Mouse (Mus musculus): Measurements from ENCODE around the gene Fam221b. TPM values are rescaled to one million over a fixed set of nuclear protein-coding genes. Genes with fewer than 3 reads are reported as not detected.

Gene Fam221b
- polyA plus RNA-seq, 1 experiment from 2014 or later, result 2.8 TPM

GRCm38 (mm10) chr4:43696561-43696960 lies 27.6 kb upstream of the Fam221b start:
- no peak for DNase-seq (ENCODE audit: low spot score)
- no peak overlapping the region for H3K4me3 ChIP-seq (ENCODE audit: low read depth, low read length)
- no peaks in the 10 kb centered on the region for H3K4me1 ChIP-seq (ENCODE audit: control insufficient read depth, insufficient read depth, low read length)
- H3K4me2 ChIP-seq (ENCODE audit: low read depth, low read length), result no peak overlapping the region
- no peak for ATAC-seq (replicated peaks; ENCODE audit: insufficient number of reproducible peaks, low FRiP score, low TSS enrichment, low read depth)
- H3K9me3 ChIP-seq (replicated peaks; ENCODE audit: control insufficient read depth, low read length), result no peaks in the 10 kb centered on the region
- no peaks in the 10 kb centered on the region for H3K27me3 ChIP-seq (ENCODE audit: control insufficient read depth, insufficient read depth, low read length)
- no peak overlapping the region for H3K27ac ChIP-seq (replicated peaks; ENCODE audit: low read depth, low read length)
- H3K9ac ChIP-seq (replicated peaks; ENCODE audit: low read length), result no peak overlapping the region
- H3K36me3 ChIP-seq (replicated peaks; ENCODE audit: control insufficient read depth, insufficient read depth, low read depth, low read length), result no peaks in the 10 kb centered on the region
- 93% methylated on average over 13 of the region's 13 CpGs for WGBS

- Histone ChIP-seq H3K9me3 (replicated peaks; ENCODE audit: control insufficient read depth, low read length) (no peaks in the 10 kb centered on the region), H3K4me2 (ENCODE audit: low read depth, low read length) (no peak overlapping the region), H3K4me1 (ENCODE audit: control insufficient read depth, insufficient read depth, low read length) (no peaks in the 10 kb centered on the region), H3K27ac (replicated peaks; ENCODE audit: low read depth, low read length) (no peak overlapping the region), H3K9ac (replicated peaks; ENCODE audit: low read length) (no peak overlapping the region), H3K36me3 (replicated peaks; ENCODE audit: control insufficient read depth, insufficient read depth, low read depth, low read length) (no peaks in the 10 kb centered on the region), H3K4me3 (ENCODE audit: low read depth, low read length) (no peak overlapping the region), H3K27me3 (ENCODE audit: control insufficient read depth, insufficient read depth, low read length) (no peaks in the 10 kb centered on the region)
- WGBS, result 35% methylated on average over 9 of the region's 9 CpGs
- no peak for DNase-seq (ENCODE audit: low spot score)
- no peak for ATAC-seq (replicated peaks; ENCODE audit: insufficient number of reproducible peaks, low FRiP score, low TSS enrichment, low read depth)
These were observed 26.3 kb upstream of the Fam221b start for GRCm38 (mm10) chr4:43695249-43695671.

GRCm38 (mm10) chr4:43694439-43695248 lies 25.7 kb upstream of the Fam221b start:
- ATAC-seq (replicated peaks; ENCODE audit: insufficient number of reproducible peaks, low FRiP score, low TSS enrichment, low read depth) (no peak), DNase-seq (ENCODE audit: low spot score) (no peak)
- Histone ChIP-seq H3K4me1 (ENCODE audit: control insufficient read depth, insufficient read depth, low read length) (no peaks in the 10 kb centered on the region), H3K9ac (replicated peaks; ENCODE audit: low read length) (no peak overlapping the region), H3K36me3 (replicated peaks; ENCODE audit: control insufficient read depth, insufficient read depth, low read depth, low read length) (no peaks in the 10 kb centered on the region; the same call in 1 of the 2 replicates), H3K27me3 (ENCODE audit: control insufficient read depth, insufficient read depth, low read length) (no peaks in the 10 kb centered on the region), H3K4me2 (ENCODE audit: low read depth, low read length) (no peak overlapping the region), H3K4me3 (ENCODE audit: low read depth, low read length) (no peak overlapping the region), H3K9me3 (replicated peaks; ENCODE audit: control insufficient read depth, low read length) (no peaks in the 10 kb centered on the region), H3K27ac (replicated peaks; ENCODE audit: low read depth, low read length) (no peak overlapping the region)
- WGBS, result 86% methylated on average over 1 of the region's 1 CpGs

- Histone ChIP-seq H3K4me3 (ENCODE audit: low read depth, low read length) (no peak overlapping the region), H3K9me3 (replicated peaks; ENCODE audit: control insufficient read depth, low read length) (no peaks in the 10 kb centered on the region), H3K36me3 (replicated peaks; ENCODE audit: control insufficient read depth, insufficient read depth, low read depth, low read length) (no peaks in the 10 kb centered on the region; the same call in 1 of the 2 replicates), H3K9ac (replicated peaks; ENCODE audit: low read length) (no peak overlapping the region), H3K27me3 (ENCODE audit: control insufficient read depth, insufficient read depth, low read length) (no peaks in the 10 kb centered on the region), H3K27ac (replicated peaks; ENCODE audit: low read depth, low read length) (no peak overlapping the region), H3K4me1 (ENCODE audit: control insufficient read depth, insufficient read depth, low read length) (no peaks in the 10 kb centered on the region), H3K4me2 (ENCODE audit: low read depth, low read length) (no peak overlapping the region)
- WGBS, result 84% methylated on average over 5 of the region's 5 CpGs
- DNase-seq (ENCODE audit: low spot score), result no peak
- no peak for ATAC-seq (replicated peaks; ENCODE audit: insufficient number of reproducible peaks, low FRiP score, low TSS enrichment, low read depth)
These were observed 24.9 kb upstream of the Fam221b start for GRCm38 (mm10) chr4:43693806-43694241.

- no peaks in the 10 kb centered on the region; the same call in 1 of the 2 replicates for H3K36me3 ChIP-seq (replicated peaks; ENCODE audit: control insufficient read depth, insufficient read depth, low read depth, low read length)
- no peak for ATAC-seq (replicated peaks; ENCODE audit: insufficient number of reproducible peaks, low FRiP score, low TSS enrichment, low read depth)
- no peak overlapping the region for H3K4me2 ChIP-seq (ENCODE audit: low read depth, low read length)
- no peaks in the 10 kb centered on the region for H3K9me3 ChIP-seq (replicated peaks; ENCODE audit: control insufficient read depth, low read length)
- no peak overlapping the region for H3K4me3 ChIP-seq (ENCODE audit: low read depth, low read length)
- WGBS, result 82% methylated on average over 5 of the region's 5 CpGs
- no peaks in the 10 kb centered on the region for H3K4me1 ChIP-seq (ENCODE audit: control insufficient read depth, insufficient read depth, low read length)
- H3K27ac ChIP-seq (replicated peaks; ENCODE audit: low read depth, low read length), result no peak overlapping the region
- no peak overlapping the region for H3K9ac ChIP-seq (replicated peaks; ENCODE audit: low read length)
- H3K27me3 ChIP-seq (ENCODE audit: control insufficient read depth, insufficient read depth, low read length), result no peaks in the 10 kb centered on the region
- DNase-seq (ENCODE audit: low spot score), result no peak
These were observed 22.1 kb upstream of the Fam221b start for GRCm38 (mm10) chr4:43691026-43691425.

- no peak overlapping the region for H3K27ac ChIP-seq (replicated peaks; ENCODE audit: low read depth, low read length)
- WGBS, result 95% methylated on average over 17 of the region's 17 CpGs
- no peaks in the 10 kb centered on the region for H3K27me3 ChIP-seq (ENCODE audit: control insufficient read depth, insufficient read depth, low read length)
- DNase-seq (ENCODE audit: low spot score) (no peak), ATAC-seq (replicated peaks; ENCODE audit: insufficient number of reproducible peaks, low FRiP score, low TSS enrichment, low read depth) (no peak)
- no peaks in the 10 kb centered on the region for H3K4me1 ChIP-seq (ENCODE audit: control insufficient read depth, insufficient read depth, low read length)
- no peaks in the 10 kb centered on the region for H3K9me3 ChIP-seq (replicated peaks; ENCODE audit: control insufficient read depth, low read length)
- no peak overlapping the region for H3K9ac ChIP-seq (replicated peaks; ENCODE audit: low read length)
- H3K36me3 ChIP-seq (replicated peaks; ENCODE audit: control insufficient read depth, insufficient read depth, low read depth, low read length), result no peaks in the 10 kb centered on the region; the same call in 1 of the 2 replicates
- H3K4me2 ChIP-seq (ENCODE audit: low read depth, low read length), result no peak overlapping the region
- H3K4me3 ChIP-seq (ENCODE audit: low read depth, low read length), result no peak overlapping the region
These were observed 21.1 kb upstream of the Fam221b start for GRCm38 (mm10) chr4:43690021-43690420.

- Histone ChIP-seq H3K4me1 (ENCODE audit: control insufficient read depth, insufficient read depth, low read length) (no peaks in the 10 kb centered on the region), H3K36me3 (replicated peaks; ENCODE audit: control insufficient read depth, insufficient read depth, low read depth, low read length) (no peaks in the 10 kb centered on the region; the same call in 1 of the 2 replicates), H3K27me3 (ENCODE audit: control insufficient read depth, insufficient read depth, low read length) (no peaks in the 10 kb centered on the region), H3K4me2 (ENCODE audit: low read depth, low read length) (no peak overlapping the region), H3K27ac (replicated peaks; ENCODE audit: low read depth, low read length) (no peak overlapping the region), H3K9me3 (replicated peaks; ENCODE audit: control insufficient read depth, low read length) (no peaks in the 10 kb centered on the region), H3K4me3 (ENCODE audit: low read depth, low read length) (no peak overlapping the region), H3K9ac (replicated peaks; ENCODE audit: low read length) (no peak overlapping the region)
- WGBS, result 88% methylated on average over 7 of the region's 7 CpGs
- ATAC-seq (replicated peaks; ENCODE audit: insufficient number of reproducible peaks, low FRiP score, low TSS enrichment, low read depth), result no peak
- no peak for DNase-seq (ENCODE audit: low spot score)
These were observed 10.6 kb upstream of the Fam221b start for GRCm38 (mm10) chr4:43679416-43680043.

GRCm38 (mm10) chr4:43678541-43678940 lies 9.6 kb upstream of the Fam221b start:
- ATAC-seq (replicated peaks; ENCODE audit: insufficient number of reproducible peaks, low FRiP score, low TSS enrichment, low read depth), result no peak
- Histone ChIP-seq H3K9me3 (replicated peaks; ENCODE audit: control insufficient read depth, low read length) (no peaks in the 10 kb centered on the region), H3K4me1 (ENCODE audit: control insufficient read depth, insufficient read depth, low read length) (no peaks in the 10 kb centered on the region), H3K9ac (replicated peaks; ENCODE audit: low read length) (no peak overlapping the region), H3K36me3 (replicated peaks; ENCODE audit: control insufficient read depth, insufficient read depth, low read depth, low read length) (no peaks in the 10 kb centered on the region; the same call in 1 of the 2 replicates), H3K27ac (replicated peaks; ENCODE audit: low read depth, low read length) (no peak overlapping the region), H3K4me3 (ENCODE audit: low read depth, low read length) (no peak overlapping the region), H3K27me3 (ENCODE audit: control insufficient read depth, insufficient read depth, low read length) (no peaks in the 10 kb centered on the region), H3K4me2 (ENCODE audit: low read depth, low read length) (no peak overlapping the region)
- no peak for DNase-seq (ENCODE audit: low spot score)
- WGBS, result 92% methylated on average over 6 of the region's 6 CpGs
